Mouse (Mus musculus) kidney, adult 2 months (tissue): ENCODE measurements around the gene Rab12.

Source experiments
- CTCF ChIP-seq: fragments of 200-500 bp; conservative IDR thresholded peaks from 2 replicates; pipeline ENCODE4 v1.5.1; 2011; ENCODE audit warnings: low read depth, mild to moderate bottlenecking, control low read depth, low read length, moderate library complexity, mixed read lengths; ENCODE audit not compliant: insufficient read depth, insufficient read length
- POLR2A ChIP-seq: fragments of 200-500 bp; IDR thresholded peaks from one replicate; pipeline ENCODE4 v1.6.1; 2011; ENCODE audit warnings: low read depth, low read length, control low read depth

- TF ChIP-seq POLR2A = no peak
- no peak for TF ChIP-seq CTCF
Observed at GRCm38 (mm10) chr17:66447978-66448377, 71.6 kb downstream of the Rab12 start.
